Mouse (Mus musculus): ENCODE results near the gene Cdkn3.

GRCm38 (mm10) chr14:46759970-46760354, 379 bp upstream of the Cdkn3 start:
- TF ChIP-seq CTCF (IDR thresholded peaks at IDR 0.05; ENCODE audit: borderline replicate concordance, insufficient read depth, low read depth, low read length) (no peak), POLR2A (IDR thresholded peaks at IDR 0.05; ENCODE audit: borderline replicate concordance, insufficient read depth, low read length) (no peak)
